Mouse (Mus musculus): Measurements from ENCODE around the gene Clic1. TPM values are rescaled to one million over a fixed set of nuclear protein-coding genes. Genes with fewer than 3 reads are reported as not detected.

Gene Clic1
- polyA plus RNA-seq, 1 experiment: 180 TPM

Other genes with a start within 250 kb of the Clic1 start
- 0.26 and 1.6 TPM in 2 replicates for gene Cyp21a1, start 245.4 kb upstream of the Clic1 start, polyA plus RNA-seq (2012; rRNA removed; ENCODE audit: low replicate concordance)
- 37.5 and 44.6 TPM in 2 replicates for gene Stk19, start 213.0 kb upstream of the Clic1 start, polyA plus RNA-seq (2012; rRNA removed; ENCODE audit: low replicate concordance)
- gene Dxo, start 212.9 kb upstream of the Clic1 start, polyA plus RNA-seq (2012; rRNA removed; ENCODE audit: low replicate concordance): 65.8 and 69.5 TPM in 2 replicates
- 92.6 and 103 TPM in 2 replicates for gene Skiv2l, start 199.8 kb upstream of the Clic1 start, polyA plus RNA-seq (2012; rRNA removed; ENCODE audit: low replicate concordance)
- gene Nelfe, start 199.6 kb upstream of the Clic1 start, polyA plus RNA-seq (2012; rRNA removed; ENCODE audit: low replicate concordance): 26.6 and 41.9 TPM in 2 replicates
- gene Cfb, start 187.4 kb upstream of the Clic1 start, polyA plus RNA-seq (2012; rRNA removed; ENCODE audit: low replicate concordance): 75.6 and 198 TPM in 2 replicates
- gene Zbtb12, start 170.5 kb upstream of the Clic1 start, polyA plus RNA-seq (2012; rRNA removed; ENCODE audit: low replicate concordance): 7.5 and 24.8 TPM in 2 replicates
- not detected in 2 replicates for gene Gm20547, start 167.9 kb upstream of the Clic1 start, polyA plus RNA-seq (2012; rRNA removed; ENCODE audit: low replicate concordance)
- gene C2, start 151.7 kb upstream of the Clic1 start, polyA plus RNA-seq (2012; rRNA removed; ENCODE audit: low replicate concordance): 69.3 and 73.7 TPM in 2 replicates
- gene Ehmt2, start 151.5 kb upstream of the Clic1 start, polyA plus RNA-seq (2012; rRNA removed; ENCODE audit: low replicate concordance): 185 and 311 TPM in 2 replicates
- gene Slc44a4, start 135.5 kb upstream of the Clic1 start, polyA plus RNA-seq (2012; rRNA removed; ENCODE audit: low replicate concordance): 0.10 and 12.1 TPM in 2 replicates
- gene Neu1, start 118.7 kb upstream of the Clic1 start, polyA plus RNA-seq (2012; rRNA removed; ENCODE audit: low replicate concordance): 41.5 and 44.0 TPM in 2 replicates
- 15.3 and 47.3 TPM in 2 replicates for gene Hspa1b, start 90.7 kb upstream of the Clic1 start, polyA plus RNA-seq (2012; rRNA removed; ENCODE audit: low replicate concordance)
- gene Gm20481, start 80.1 kb upstream of the Clic1 start, polyA plus RNA-seq (2012; rRNA removed; ENCODE audit: low replicate concordance): not detected in 2 replicates
- 8.7 and 27.0 TPM in 2 replicates for gene Hspa1a, start 77.8 kb upstream of the Clic1 start, polyA plus RNA-seq (2012; rRNA removed; ENCODE audit: low replicate concordance)
- 0.46 and 0.59 TPM in 2 replicates for gene Hspa1l, start 77.3 kb upstream of the Clic1 start, polyA plus RNA-seq (2012; rRNA removed; ENCODE audit: low replicate concordance)
- gene Lsm2, start 68.1 kb upstream of the Clic1 start, polyA plus RNA-seq (2012; rRNA removed; ENCODE audit: low replicate concordance): 69.2 and 79.0 TPM in 2 replicates
- 61.9 and 207 TPM in 2 replicates for gene Vars, start 49.0 kb upstream of the Clic1 start, polyA plus RNA-seq (2012; rRNA removed; ENCODE audit: low replicate concordance)
- 0.39 and 0.62 TPM in 2 replicates for gene Vwa7, start 33.4 kb upstream of the Clic1 start, polyA plus RNA-seq (2012; rRNA removed; ENCODE audit: low replicate concordance)
- 0.54 and 1.7 TPM in 2 replicates for gene Sapcd1, start 21.9 kb upstream of the Clic1 start, polyA plus RNA-seq (2012; rRNA removed; ENCODE audit: low replicate concordance)
- gene Msh5, start 3.2 kb upstream of the Clic1 start, polyA plus RNA-seq (2012; rRNA removed; ENCODE audit: low replicate concordance): 1.8 TPM in 2 replicates
- gene Ddah2, start 9.1 kb downstream of the Clic1 start, polyA plus RNA-seq (2012; rRNA removed; ENCODE audit: low replicate concordance): 59.2 and 121 TPM in 2 replicates
- 0.17 TPM in 1 of 2 replicates, not detected in the other for gene Ly6g6c, start 15.4 kb downstream of the Clic1 start, polyA plus RNA-seq (2012; rRNA removed; ENCODE audit: low replicate concordance)
- gene Mpig6b, start 16.2 kb downstream of the Clic1 start, polyA plus RNA-seq (2012; rRNA removed; ENCODE audit: low replicate concordance): 0.09 and 0.21 TPM in 2 replicates
- 0.24 and 4.5 TPM in 2 replicates for gene Ly6g6e, start 26.9 kb downstream of the Clic1 start, polyA plus RNA-seq (2012; rRNA removed; ENCODE audit: low replicate concordance)
- 2.3 and 5.4 TPM in 2 replicates for gene Ly6g6d, start 28.1 kb downstream of the Clic1 start, polyA plus RNA-seq (2012; rRNA removed; ENCODE audit: low replicate concordance)
- gene Ly6g6f, start 35.6 kb downstream of the Clic1 start, polyA plus RNA-seq (2012; rRNA removed; ENCODE audit: low replicate concordance): not detected in 2 replicates
- 206 and 214 TPM in 2 replicates for gene Abhd16a, start 39.3 kb downstream of the Clic1 start, polyA plus RNA-seq (2012; rRNA removed; ENCODE audit: low replicate concordance)
- 3.1 TPM in 1 of 2 replicates, not detected in the other for gene Ly6g5c, start 58.3 kb downstream of the Clic1 start, polyA plus RNA-seq (2012; rRNA removed; ENCODE audit: low replicate concordance)
- 1.9 and 3.2 TPM in 2 replicates for gene Ly6g5b, start 65.5 kb downstream of the Clic1 start, polyA plus RNA-seq (2012; rRNA removed; ENCODE audit: low replicate concordance)
- 12.3 and 16.6 TPM in 2 replicates for gene Gpank1, start 71.5 kb downstream of the Clic1 start, polyA plus RNA-seq (2012; rRNA removed; ENCODE audit: low replicate concordance)
- 304 and 310 TPM in 2 replicates for gene Csnk2b, start 72.1 kb downstream of the Clic1 start, polyA plus RNA-seq (2012; rRNA removed; ENCODE audit: low replicate concordance)
- 6.4 and 11.3 TPM in 2 replicates for gene D17H6S53E, start 76.4 kb downstream of the Clic1 start, polyA plus RNA-seq (2012; rRNA removed; ENCODE audit: low replicate concordance)
- gene Apom, start 82.1 kb downstream of the Clic1 start, polyA plus RNA-seq (2012; rRNA removed; ENCODE audit: low replicate concordance): 0.17 TPM in 1 of 2 replicates, not detected in the other
- 178 and 246 TPM in 2 replicates for gene Bag6, start 85.2 kb downstream of the Clic1 start, polyA plus RNA-seq (2012; rRNA removed; ENCODE audit: low replicate concordance)
- 249 and 404 TPM in 2 replicates for gene Prrc2a, start 114.9 kb downstream of the Clic1 start, polyA plus RNA-seq (2012; rRNA removed; ENCODE audit: low replicate concordance)
- gene Aif1, start 126.1 kb downstream of the Clic1 start, polyA plus RNA-seq (2012; rRNA removed; ENCODE audit: low replicate concordance): 1.9 and 5.2 TPM in 2 replicates
- 23.5 and 60.6 TPM in 2 replicates for gene Lst1, start 138.5 kb downstream of the Clic1 start, polyA plus RNA-seq (2012; rRNA removed; ENCODE audit: low replicate concordance)
- 4.2 and 11.0 TPM in 2 replicates for gene Ltb, start 144.5 kb downstream of the Clic1 start, polyA plus RNA-seq (2012; rRNA removed; ENCODE audit: low replicate concordance)
- 2.2 and 3.1 TPM in 2 replicates for gene Tnf, start 152.0 kb downstream of the Clic1 start, polyA plus RNA-seq (2012; rRNA removed; ENCODE audit: low replicate concordance)
- gene Lta, start 155.4 kb downstream of the Clic1 start, polyA plus RNA-seq (2012; rRNA removed; ENCODE audit: low replicate concordance): 0.16 and 0.69 TPM in 2 replicates
- 0.64 and 4.9 TPM in 2 replicates for gene Gm16181, start 170.9 kb downstream of the Clic1 start, polyA plus RNA-seq (2012; rRNA removed; ENCODE audit: low replicate concordance)
- 7.5 and 9.8 TPM in 2 replicates for gene Atp6v1g2, start 183.7 kb downstream of the Clic1 start, polyA plus RNA-seq (2012; rRNA removed; ENCODE audit: low replicate concordance)
- gene Nfkbil1, start 185.8 kb downstream of the Clic1 start, polyA plus RNA-seq (2012; rRNA removed; ENCODE audit: low replicate concordance): 14.3 and 18.2 TPM in 2 replicates
- gene Ddx39b, start 191.8 kb downstream of the Clic1 start, polyA plus RNA-seq (2012; rRNA removed; ENCODE audit: low replicate concordance): 285 and 496 TPM in 2 replicates
- 1,137 and 2,644 TPM in 2 replicates for gene H2-D1, start 212.8 kb downstream of the Clic1 start, polyA plus RNA-seq (2012; rRNA removed; ENCODE audit: low replicate concordance)